Mouse (Mus musculus): Measurements from ENCODE around the gene Sass6. TPM values are rescaled to one million over a fixed set of nuclear protein-coding genes. Genes with fewer than 3 reads are reported as not detected.
A peak's percentile ranks its signal among the peaks of the same experiment; 100 is the strongest.
"Not testable (repeated sequence)": the region's sequence is repeated elsewhere in the genome, so short reads cannot be mapped to it uniquely, and the experiment has no call there.

The Sass6 gene
- 24.1 and 27.0 TPM in 2 replicates for polyA plus RNA-seq (2015; fragmentation: Nextera tagmentation; extraction: Ambion mirVana)

DNA sequence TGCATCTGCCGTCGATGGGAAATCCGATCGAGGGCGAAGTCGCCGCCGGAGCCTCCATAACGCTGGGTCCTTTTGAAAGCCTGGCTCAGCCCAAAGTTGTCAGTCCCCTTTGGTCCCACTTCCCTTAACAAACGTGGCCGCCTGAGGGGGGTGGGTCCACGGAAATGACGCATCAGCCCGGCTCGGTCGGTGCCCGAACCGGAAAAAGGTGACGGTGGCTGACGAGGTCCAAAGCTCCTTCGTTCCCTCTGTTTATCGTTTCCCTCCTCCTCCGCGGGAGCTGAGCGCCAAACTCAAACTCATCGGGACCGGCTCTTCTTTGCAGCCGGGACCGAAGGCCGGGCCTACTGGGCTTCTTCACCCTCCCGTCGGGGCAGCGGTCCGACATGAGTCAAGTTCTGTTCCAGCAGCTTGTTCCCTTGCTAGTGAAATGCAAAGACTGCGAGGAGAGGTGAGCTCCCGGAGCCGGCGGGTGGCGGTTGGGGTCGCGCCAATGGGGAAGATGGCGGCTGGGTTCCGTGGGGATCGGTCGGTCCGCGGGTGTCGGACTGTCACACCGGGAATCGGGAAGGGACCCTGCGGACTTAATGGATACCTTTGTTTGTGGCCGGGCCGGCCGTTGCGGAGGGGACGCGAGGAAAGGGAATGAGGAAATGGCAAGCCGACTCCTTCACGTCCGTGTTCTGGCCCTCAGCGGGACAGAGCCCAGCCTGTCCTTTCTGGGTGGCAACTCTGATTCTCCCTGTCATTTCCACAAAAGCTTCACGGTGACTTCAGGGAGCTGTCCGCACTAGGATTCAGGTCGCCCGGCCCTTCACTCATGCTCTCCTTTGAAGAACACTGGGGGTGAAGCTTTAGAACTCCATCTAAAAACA is at the start of gene Sass6:
Gene Sass6, plus strand, starts transcription at position 255 of the 875 bp plus-strand sequence.
- H3K27me3 ChIP-seq: no peaks in the 10 kb centered on the region
- H3K9me3 ChIP-seq: no peaks in the 10 kb centered on the region
- peak; percentile 97 for ATAC-seq (ENCODE audit: low FRiP score, low read depth)
- H3K27ac ChIP-seq: peak within 1 kb of the TSS; percentile 83
- peak within 1 kb of the TSS; percentile 85 for H3K9ac ChIP-seq
- WGBS: under 1% methylated on average over 64 of the region's 65 CpGs
- H3K4me2 ChIP-seq (replicated peaks): peak within 1 kb of the TSS; percentile 79
- H3K4me3 ChIP-seq: peak within 1 kb of the TSS; percentile 85
- H3K4me1 ChIP-seq: peaks cover 11% of the 10 kb centered on the region
- H3K36me3 ChIP-seq: peaks cover 18% of the 10 kb centered on the region

DNA sequence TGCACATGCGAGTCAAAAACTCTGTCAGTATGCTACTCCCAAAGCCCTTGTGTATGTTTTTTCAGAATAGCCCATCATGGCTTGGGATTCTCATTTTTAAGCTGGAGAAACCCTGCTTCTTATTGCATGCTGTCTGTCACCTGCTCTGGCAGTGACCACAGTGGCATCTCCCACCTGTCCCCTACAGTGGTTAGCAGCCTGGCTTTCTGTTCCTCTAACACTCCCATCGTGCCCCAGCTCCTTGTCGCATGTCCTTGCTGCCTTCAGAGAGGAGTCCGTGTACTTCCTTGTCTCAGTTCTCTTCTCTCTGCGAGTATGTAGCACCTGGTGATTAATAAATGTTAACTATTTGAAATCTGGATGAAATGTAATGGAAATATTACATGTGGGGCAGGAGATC is 47.4 kb upstream of the Sass6 start:
- Histone ChIP-seq H3K4me3 (no peak overlapping the region), H3K4me2 (replicated peaks) (no peak overlapping the region), H3K9me3 (no peaks in the 10 kb centered on the region), H3K36me3 (peaks cover 51% of the 10 kb centered on the region), H3K27ac (no peak overlapping the region), H3K9ac (no peak overlapping the region), H3K4me1 (no peaks in the 10 kb centered on the region), H3K27me3 (no peaks in the 10 kb centered on the region)
- ATAC-seq (ENCODE audit: low FRiP score, low read depth): no peak
- 92% methylated on average over 5 of the region's 5 CpGs for WGBS

DNA sequence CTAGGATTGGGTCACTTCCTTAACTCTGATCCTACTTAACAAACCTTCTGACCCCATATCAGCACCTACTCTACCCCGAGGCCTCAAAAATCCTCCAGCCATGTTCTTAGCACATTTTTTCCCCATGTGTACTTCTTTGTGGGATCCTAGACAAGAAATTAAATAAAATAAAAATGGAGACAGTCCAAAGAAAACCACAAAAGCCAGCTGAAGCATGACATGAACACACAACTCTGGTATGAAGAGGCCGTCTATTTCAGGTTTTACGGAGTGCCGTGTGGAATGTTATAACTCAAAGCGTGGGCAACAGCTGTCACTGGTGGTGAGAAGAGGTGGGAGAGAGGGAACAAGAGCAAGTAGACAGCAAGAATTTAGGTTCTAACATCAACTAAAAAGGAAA is 43.4 kb upstream of the Sass6 start:
- H3K4me2 ChIP-seq (replicated peaks): no peak overlapping the region
- H3K27ac ChIP-seq: no peak overlapping the region
- no peaks in the 10 kb centered on the region for H3K27me3 ChIP-seq
- H3K9ac ChIP-seq: no peak overlapping the region
- H3K4me3 ChIP-seq: no peak overlapping the region
- 79% methylated on average over 5 of the region's 5 CpGs for WGBS
- H3K36me3 ChIP-seq: peaks cover 29% of the 10 kb centered on the region
- no peaks in the 10 kb centered on the region for H3K9me3 ChIP-seq
- no peak for ATAC-seq (ENCODE audit: low FRiP score, low read depth)
- H3K4me1 ChIP-seq: no peaks in the 10 kb centered on the region

DNA sequence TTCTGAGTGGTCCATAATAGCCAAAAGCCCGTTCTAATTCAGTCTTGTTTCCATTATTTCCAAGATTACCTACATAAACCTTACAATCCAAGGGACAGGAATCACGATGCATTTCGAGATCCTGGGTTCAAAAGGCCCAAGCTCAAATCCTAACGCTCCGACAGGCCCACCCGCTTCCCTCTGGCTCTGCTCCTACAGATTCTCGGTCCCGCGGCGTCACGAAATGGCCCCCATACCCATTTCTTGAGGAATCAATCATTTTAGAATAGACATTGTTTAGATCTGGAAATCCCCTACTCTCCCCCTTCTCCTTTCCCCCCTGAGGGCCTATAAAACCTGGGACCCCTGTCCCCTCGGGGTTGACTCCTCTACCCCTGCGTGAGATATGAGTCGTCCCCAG is 33.5 kb upstream of the Sass6 start:
- not testable (repeated sequence) for H3K4me1 ChIP-seq; H3K9ac ChIP-seq; H3K4me2 ChIP-seq (replicated peaks); ATAC-seq (ENCODE audit: low FRiP score, low read depth); H3K27me3 ChIP-seq; H3K27ac ChIP-seq; H3K36me3 ChIP-seq; H3K9me3 ChIP-seq; H3K4me3 ChIP-seq
- 92% methylated on average over 14 of the region's 14 CpGs for WGBS

DNA sequence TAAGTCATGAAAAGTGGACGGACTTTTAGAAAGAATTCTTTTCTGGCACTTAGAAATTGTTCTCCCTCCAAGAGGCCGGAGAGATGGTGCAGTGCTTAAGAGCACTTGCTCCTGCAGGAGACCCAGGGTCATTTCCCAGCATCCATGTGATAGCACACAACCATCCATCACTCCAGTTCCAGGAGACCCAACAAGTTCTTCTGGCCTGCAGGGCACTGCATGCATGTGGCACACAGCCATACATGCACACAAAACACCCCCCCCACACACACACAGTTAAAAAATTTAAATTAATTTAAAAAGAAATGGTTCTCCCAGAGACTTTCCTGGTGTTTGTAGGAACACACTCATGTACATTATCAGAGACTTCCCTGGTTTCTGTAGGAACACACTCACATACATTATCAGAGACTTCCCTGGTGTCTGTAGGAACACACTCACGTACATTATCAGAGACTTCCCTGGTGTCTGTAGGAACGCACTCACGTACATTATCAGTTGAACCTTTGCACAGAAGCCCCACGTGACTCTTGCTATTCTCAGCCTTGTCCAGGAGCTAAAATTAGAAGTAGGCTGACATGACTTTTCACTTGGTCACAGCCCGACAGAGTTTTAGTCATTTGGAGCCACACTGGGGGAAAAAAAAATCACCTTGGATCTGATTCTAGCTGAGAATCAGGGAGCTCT is 32.2 kb upstream of the Sass6 start, which contains the start of gene Lrrc39:
Gene Lrrc39, plus strand, starts transcription at position 566 of the 687 bp plus-strand sequence.
- ATAC-seq (ENCODE audit: low FRiP score, low read depth): no peak
- H3K27me3 ChIP-seq: no peaks in the 10 kb centered on the region
- peaks cover 6% of the 10 kb centered on the region; the same call in 1 of the 2 replicates for H3K9me3 ChIP-seq
- no peak within 1 kb of the TSS; the same call in 1 of the 2 replicates for H3K4me2 ChIP-seq (replicated peaks)
- H3K4me3 ChIP-seq: no peak within 1 kb of the TSS
- H3K9ac ChIP-seq: no peak within 1 kb of the TSS
- H3K36me3 ChIP-seq: no peaks in the 10 kb centered on the region
- H3K27ac ChIP-seq: no peak within 1 kb of the TSS
- H3K4me1 ChIP-seq: no peaks in the 10 kb centered on the region
- WGBS: 77% methylated on average over 7 of the region's 7 CpGs

DNA sequence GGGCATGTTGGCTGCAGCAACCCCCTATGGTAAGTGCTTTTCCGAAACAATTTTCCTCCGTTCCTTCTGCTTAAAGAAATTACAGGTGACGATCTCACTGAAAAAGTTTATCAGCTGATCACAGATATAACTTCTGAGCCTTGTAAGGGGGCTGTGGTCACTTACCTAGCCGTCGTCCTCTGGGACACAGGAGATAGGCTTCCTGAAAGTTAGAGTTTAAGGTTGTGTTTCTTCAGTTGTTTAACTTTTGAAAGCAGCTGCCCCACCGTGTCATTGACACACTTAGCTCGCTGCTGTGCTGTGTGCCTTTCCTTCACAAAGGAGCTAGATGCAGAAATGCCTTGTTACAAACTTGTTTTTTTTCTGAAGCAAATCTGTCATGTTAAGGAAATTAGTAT is 31.7 kb upstream of the Sass6 start:
- Histone ChIP-seq H3K36me3 (no peaks in the 10 kb centered on the region), H3K27me3 (no peaks in the 10 kb centered on the region), H3K4me2 (replicated peaks) (no peak overlapping the region; the same call in 1 of the 2 replicates), H3K9ac (no peak overlapping the region), H3K9me3 (peaks cover 6% of the 10 kb centered on the region; the same call in 1 of the 2 replicates), H3K27ac (no peak overlapping the region), H3K4me1 (no peaks in the 10 kb centered on the region), H3K4me3 (no peak overlapping the region)
- ATAC-seq (ENCODE audit: low FRiP score, low read depth): no peak
- 80% methylated on average over 7 of the region's 7 CpGs for WGBS

DNA sequence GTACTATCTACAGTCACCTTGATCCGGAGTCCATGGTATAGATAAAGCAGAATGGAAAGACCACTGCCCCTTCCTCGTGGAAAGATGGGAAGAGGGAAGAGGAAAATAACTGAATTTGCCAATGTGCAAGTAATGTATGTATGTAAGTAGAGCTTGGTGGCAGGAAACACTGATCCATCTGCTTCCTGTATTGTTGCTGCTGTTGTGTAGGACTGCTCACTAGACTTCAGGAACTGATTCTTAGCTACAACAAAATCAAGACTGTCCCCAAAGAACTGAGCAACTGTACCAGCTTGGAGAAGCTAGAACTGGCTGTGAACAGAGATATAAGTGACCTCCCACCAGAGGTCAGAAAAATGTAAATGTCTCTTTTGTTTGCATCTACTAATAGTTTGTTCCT is 24.2 kb upstream of the Sass6 start:
- Histone ChIP-seq H3K9me3 (peaks cover 6% of the 10 kb centered on the region; the same call in 1 of the 2 replicates), H3K4me3 (no peak overlapping the region), H3K4me2 (replicated peaks) (no peak overlapping the region), H3K27ac (no peak overlapping the region), H3K9ac (no peak overlapping the region), H3K4me1 (no peaks in the 10 kb centered on the region), H3K27me3 (no peaks in the 10 kb centered on the region), H3K36me3 (no peaks in the 10 kb centered on the region)
- no peak for ATAC-seq (ENCODE audit: low FRiP score, low read depth)
- WGBS: 77% methylated on average over 2 of the region's 2 CpGs

DNA sequence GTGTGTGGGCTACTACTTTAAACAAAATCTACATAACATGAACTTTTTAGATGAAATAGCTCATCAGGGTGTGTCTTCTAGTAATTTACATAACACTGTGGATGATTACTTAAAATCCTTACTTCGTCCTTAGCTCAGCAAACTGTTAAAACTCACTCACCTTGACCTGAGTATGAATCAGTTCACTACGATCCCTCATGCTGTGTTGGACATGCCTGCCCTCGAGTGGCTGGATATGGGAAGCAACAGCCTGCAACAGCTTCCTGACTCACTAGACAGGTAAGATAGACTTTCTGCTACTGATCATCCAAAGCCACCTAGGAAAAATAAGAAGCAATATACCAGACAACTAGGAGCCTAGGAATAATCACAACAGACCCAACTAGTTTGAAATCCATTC is 17.5 kb upstream of the Sass6 start:
- Histone ChIP-seq H3K9ac (no peak overlapping the region), H3K4me3 (no peak overlapping the region), H3K36me3 (peaks cover 19% of the 10 kb centered on the region), H3K4me2 (replicated peaks) (no peak overlapping the region), H3K9me3 (no peaks in the 10 kb centered on the region), H3K27me3 (no peaks in the 10 kb centered on the region), H3K4me1 (no peaks in the 10 kb centered on the region), H3K27ac (no peak overlapping the region)
- ATAC-seq (ENCODE audit: low FRiP score, low read depth): no peak
- 55% methylated on average over 3 of the region's 3 CpGs for WGBS

DNA sequence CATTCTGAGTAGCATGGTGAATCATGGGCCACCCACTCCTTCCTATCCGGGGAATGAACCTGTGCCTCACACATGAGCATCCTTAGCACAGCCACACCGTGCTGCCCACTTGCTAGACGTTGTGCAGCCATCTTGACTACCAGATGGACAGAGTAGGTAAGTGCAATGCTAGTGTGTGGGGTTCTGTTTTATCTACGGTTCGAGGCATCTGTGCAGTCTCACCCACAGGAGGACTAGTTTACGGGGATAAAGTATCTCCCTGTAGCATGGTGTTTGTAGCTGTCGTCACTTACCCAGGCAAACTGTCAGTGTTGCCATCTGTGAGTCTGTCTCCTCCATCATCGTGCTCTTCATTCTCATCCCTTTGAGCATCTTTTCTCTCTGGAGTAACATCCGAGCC is 12.6 kb upstream of the Sass6 start:
- Histone ChIP-seq H3K36me3 (peaks cover 58% of the 10 kb centered on the region), H3K4me2 (replicated peaks) (no peak overlapping the region), H3K27ac (no peak overlapping the region), H3K9me3 (no peaks in the 10 kb centered on the region), H3K4me1 (no peaks in the 10 kb centered on the region), H3K9ac (no peak overlapping the region), H3K27me3 (no peaks in the 10 kb centered on the region), H3K4me3 (no peak overlapping the region)
- 95% methylated on average over 9 of the region's 9 CpGs for WGBS
- ATAC-seq (ENCODE audit: low FRiP score, low read depth): no peak

DNA sequence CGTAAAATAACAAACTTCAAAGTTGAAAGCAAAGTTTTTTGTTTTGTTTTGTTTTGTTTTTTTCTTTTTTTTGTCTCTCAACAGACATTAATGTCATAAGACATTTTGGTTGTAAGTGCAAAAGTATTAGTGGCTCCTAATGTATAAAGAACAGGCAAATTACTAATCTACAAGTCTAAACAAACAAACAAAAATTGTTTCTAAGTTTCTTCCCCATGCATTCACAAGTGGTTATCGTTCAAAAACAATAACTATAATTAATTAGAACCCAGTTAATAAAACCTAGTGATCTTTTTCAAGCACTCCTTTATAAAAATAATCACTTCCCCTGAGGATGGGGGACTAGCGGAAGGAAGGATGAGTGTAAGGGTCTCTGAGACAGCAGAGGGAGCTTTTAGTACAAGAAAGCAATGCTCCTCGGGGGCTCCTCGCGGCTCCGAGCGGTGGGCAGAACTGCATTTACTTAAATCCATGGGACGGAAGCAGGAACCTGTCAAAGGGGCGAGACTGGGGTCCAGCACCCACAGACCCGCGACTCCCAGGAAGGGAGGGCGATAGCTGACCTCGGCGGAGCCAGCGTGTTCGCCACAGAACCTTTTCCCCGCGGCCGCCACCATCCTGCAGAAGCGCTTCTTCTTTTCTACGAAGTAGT is 580 bp upstream of the Sass6 start:
- Histone ChIP-seq H3K27ac (peak overlapping the region; percentile 83), H3K9ac (peak overlapping the region; percentile 85), H3K4me3 (peak overlapping the region; percentile 85), H3K9me3 (no peaks in the 10 kb centered on the region), H3K36me3 (peaks cover 25% of the 10 kb centered on the region), H3K4me2 (replicated peaks) (peak overlapping the region; percentile 60), H3K27me3 (no peaks in the 10 kb centered on the region), H3K4me1 (peaks cover 11% of the 10 kb centered on the region)
- WGBS: 2% methylated on average over 22 of the region's 22 CpGs
- peak; percentile 74 for ATAC-seq (ENCODE audit: low FRiP score, low read depth)

DNA sequence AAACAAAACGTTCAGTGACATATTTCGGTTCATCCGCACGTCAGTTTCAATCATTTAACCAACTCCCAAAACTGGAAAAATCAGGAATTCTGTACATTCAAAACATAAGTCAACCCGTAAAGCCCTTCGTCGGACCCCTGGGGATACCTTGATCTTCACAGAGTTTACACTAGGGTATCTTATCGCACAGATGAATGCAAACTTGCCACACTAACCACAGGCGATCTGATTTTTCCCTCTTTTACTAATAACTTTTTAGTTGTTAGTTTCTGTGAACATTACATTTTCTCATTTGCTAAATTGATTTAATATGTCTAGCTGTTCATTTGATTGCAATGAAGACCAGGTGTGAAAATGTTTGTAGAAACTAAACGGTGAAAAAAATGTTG is 815 bp downstream of the Sass6 start:
- H3K9me3 ChIP-seq: no peaks in the 10 kb centered on the region
- peak overlapping the region; percentile 81 for H3K9ac ChIP-seq
- peak overlapping the region; percentile 79 for H3K4me2 ChIP-seq (replicated peaks)
- peak overlapping the region; percentile 85 for H3K4me3 ChIP-seq
- H3K27ac ChIP-seq: no peak overlapping the region
- 10% methylated on average over 10 of the region's 10 CpGs for WGBS
- H3K4me1 ChIP-seq: peaks cover 11% of the 10 kb centered on the region
- H3K36me3 ChIP-seq: peaks cover 11% of the 10 kb centered on the region
- no peaks in the 10 kb centered on the region for H3K27me3 ChIP-seq
- no peak for ATAC-seq (ENCODE audit: low FRiP score, low read depth)

DNA sequence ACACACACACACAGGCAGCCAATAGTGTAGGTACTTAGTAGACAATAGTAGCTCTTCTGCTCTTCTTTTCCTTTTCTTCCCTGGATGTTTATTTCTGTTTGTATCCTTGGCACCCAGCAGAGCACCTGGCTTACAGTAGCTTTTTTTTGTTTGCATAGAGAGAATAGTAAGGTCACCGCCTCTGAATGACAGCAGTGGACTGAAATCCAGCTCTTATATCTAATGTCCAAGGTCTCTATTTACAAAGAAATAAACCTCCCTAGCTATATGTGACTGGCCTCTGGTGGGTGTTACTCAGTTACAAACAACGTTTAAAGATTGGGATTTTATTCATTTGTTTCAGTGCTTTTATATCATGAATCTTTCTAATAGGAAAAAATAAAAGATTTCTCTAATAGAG is 4.9 kb downstream of the Sass6 start:
- 0 out of 2 replicates have a peak, but pooled peaks cover 5% of the 10 kb centered on the region for H3K36me3 ChIP-seq
- no peak overlapping the region for H3K4me3 ChIP-seq
- no peak overlapping the region for H3K9ac ChIP-seq
- H3K27ac ChIP-seq: no peak overlapping the region
- no peak overlapping the region for H3K4me2 ChIP-seq (replicated peaks)
- WGBS: 90% methylated on average over 2 of the region's 2 CpGs
- ATAC-seq (ENCODE audit: low FRiP score, low read depth): no peak
- peaks cover 6% of the 10 kb centered on the region; the same call in 1 of the 2 replicates for H3K4me1 ChIP-seq
- H3K9me3 ChIP-seq: no peaks in the 10 kb centered on the region
- no peaks in the 10 kb centered on the region for H3K27me3 ChIP-seq
